Mouse (Mus musculus) limb, embryonic 13.5 days (tissue): ENCODE measurements around the gene Fosl2. TPM values are rescaled to one million over a fixed set of nuclear protein-coding genes. Genes with fewer than 3 reads are reported as not detected.
"Not testable (repeated sequence)": the region's sequence is repeated elsewhere in the genome, so short reads cannot be mapped to it uniquely, and the experiment has no call there.

ENCODE experiments used
- ATAC-seq: fragments of 200-750 bp; cut with Nextera tagmentation; 2 replicates; pipeline ENCODE4 v1.8.0; 2017; ENCODE audit warnings: low read depth, moderate number of reproducible peaks, moderate TSS enrichment; ENCODE audit not compliant: low FRiP score
- H3K27ac ChIP-seq: fragments of 300-500 bp; sonication (generic); 2 replicates; pipeline ENCODE4 v1.5.1; 2015; ENCODE audit warnings: inconsistent platforms, mild to moderate bottlenecking, moderate library complexity
- H3K27me3 ChIP-seq: fragments of 300-500 bp; sonication (generic); 2 replicates; pipeline ENCODE4 v1.6.1; 2015; ENCODE audit warnings: mild to moderate bottlenecking, inconsistent platforms
- H3K36me3 ChIP-seq: fragments of 300-500 bp; sonication (generic); 2 replicates; pipeline ENCODE4 v1.6.1; 2015; ENCODE audit warnings: inconsistent platforms, mild to moderate bottlenecking, moderate library complexity
- H3K4me1 ChIP-seq: fragments of 300-500 bp; sonication (generic); 2 replicates; pipeline ENCODE4 v1.6.1; 2015; ENCODE audit warnings: inconsistent platforms
- H3K4me2 ChIP-seq: fragments of 300-500 bp; sonication (generic); replicated peaks from 2 replicates; pipeline ENCODE4 v1.6.1; 2015; ENCODE audit warnings: inconsistent platforms, mild to moderate bottlenecking, moderate library complexity
- H3K4me3 ChIP-seq: fragments of 300-500 bp; sonication (generic); 2 replicates; pipeline ENCODE4 v1.5.1; 2015; ENCODE audit warnings: moderate library complexity, mild to moderate bottlenecking, inconsistent platforms
- H3K9ac ChIP-seq: fragments of 300-500 bp; sonication (generic); 2 replicates; pipeline ENCODE4 v1.6.1; 2015; ENCODE audit warnings: mild to moderate bottlenecking, inconsistent platforms
- H3K9me3 ChIP-seq: fragments of 300-500 bp; sonication (generic); 2 replicates; pipeline ENCODE4 v1.6.1; 2016; ENCODE audit warnings: inconsistent platforms
- WGBS: fragments of 180-500 bp; shearing (Covaris S2); methylation state at CpG from one replicate; pipeline ENCODE4 v1.1.7; 2015; 5-methylcytosine and 5-hydroxymethylcytosine counted together
- polyA plus RNA-seq: library from polyadenylated mRNA; unstranded; fragments of >200 nt; fragmentation: Nextera tagmentation; extraction: Ambion mirVana; gene quantifications from 2 replicates; pipeline ENCODE4 v1.2.1, GENCODE M21; 2015

Gene Fosl2
- polyA plus RNA-seq, 1 experiment from 2014 or later: 2.5 TPM

DNA sequence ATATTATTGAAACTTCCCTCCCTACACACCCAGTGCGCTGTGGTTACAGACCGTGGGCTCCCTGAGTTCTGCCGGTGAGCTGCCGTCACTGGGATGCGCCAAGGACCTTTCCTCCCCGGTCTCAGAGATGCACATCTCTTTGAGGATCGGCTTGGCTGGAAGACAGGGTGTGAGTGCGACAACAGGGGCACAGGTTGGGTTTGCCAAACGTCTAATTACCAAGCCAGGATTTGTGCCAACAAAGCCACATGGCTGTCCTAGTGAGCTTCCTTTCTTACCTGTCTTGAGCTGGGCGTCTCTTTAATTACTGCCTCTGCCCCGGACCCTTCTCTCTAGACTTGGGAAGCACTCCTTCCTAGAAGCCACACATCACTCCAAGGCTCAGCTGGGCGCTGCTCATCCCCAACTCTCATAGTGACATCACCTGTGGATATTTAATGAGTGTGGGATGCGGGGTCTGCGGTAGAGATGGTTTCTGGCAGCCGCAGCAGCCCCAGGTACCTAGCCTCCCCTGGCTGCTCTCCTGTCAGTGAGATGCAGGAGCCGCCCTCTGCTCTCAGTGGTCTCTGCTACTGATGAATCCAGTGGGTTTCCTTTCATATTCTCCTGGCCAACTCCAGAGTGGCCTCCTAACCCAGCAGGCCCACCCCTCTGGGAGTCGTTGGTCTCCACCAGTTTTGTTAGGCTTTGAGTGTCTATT, 18.3 kb downstream of the Fosl2 start:
- no peak overlapping the region for H3K4me2 ChIP-seq
- ATAC-seq: no peak
- WGBS: 78% methylated on average over 17 of the region's 17 CpGs
- H3K9ac ChIP-seq: no peak overlapping the region
- peaks cover 13% of the 10 kb centered on the region for H3K4me1 ChIP-seq
- H3K27ac ChIP-seq: no peak overlapping the region
- H3K36me3 ChIP-seq: peaks cover 18% of the 10 kb centered on the region
- peaks cover 15% of the 10 kb centered on the region for H3K27me3 ChIP-seq
- H3K9me3 ChIP-seq: no peaks in the 10 kb centered on the region
- no peak overlapping the region for H3K4me3 ChIP-seq

DNA sequence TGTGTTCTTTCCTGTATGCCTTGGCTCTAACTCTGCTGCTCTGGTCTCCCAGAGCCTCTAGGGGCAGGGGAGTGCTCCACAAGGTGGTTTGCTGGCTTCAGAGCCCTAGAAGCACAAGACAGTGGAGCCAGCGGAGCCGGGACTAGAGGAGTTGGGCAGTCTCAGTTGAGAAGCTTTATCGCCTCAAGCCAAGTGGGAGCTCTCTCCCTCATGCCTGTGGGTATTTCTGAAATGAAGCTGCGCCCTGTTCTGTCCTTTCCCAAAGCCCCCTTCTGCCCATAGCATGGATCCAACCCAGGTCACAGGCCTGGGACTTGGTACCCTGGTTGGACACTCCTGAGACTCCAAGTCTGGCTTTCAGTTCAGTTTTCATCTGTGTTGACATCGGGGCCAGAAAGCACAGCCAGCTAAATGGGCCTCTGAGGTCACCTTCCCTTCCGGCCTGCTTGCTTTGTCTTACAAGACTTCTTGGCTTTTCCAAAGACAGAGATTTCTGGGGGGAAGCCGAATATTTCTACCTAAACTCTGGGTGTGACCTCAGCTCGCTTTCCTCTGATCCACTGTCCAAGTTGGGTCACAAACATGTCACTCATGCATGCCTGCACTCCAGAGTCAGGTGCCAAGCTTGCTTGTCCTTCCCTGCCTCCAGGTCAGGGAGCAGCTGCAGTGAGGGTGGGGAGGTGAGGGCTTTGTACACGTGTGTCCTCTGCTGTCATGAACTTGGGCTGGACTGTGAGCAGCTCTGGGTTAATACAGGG, 19.5 kb downstream of the Fosl2 start:
- H3K4me1 ChIP-seq: peaks cover 16% of the 10 kb centered on the region
- no peak overlapping the region for H3K4me3 ChIP-seq
- H3K36me3 ChIP-seq: peaks cover 18% of the 10 kb centered on the region
- H3K9me3 ChIP-seq: no peaks in the 10 kb centered on the region
- H3K27ac ChIP-seq: no peak overlapping the region
- no peak overlapping the region for H3K4me2 ChIP-seq
- ATAC-seq: no peak
- 81% methylated on average over 9 of the region's 9 CpGs for WGBS
- no peak overlapping the region for H3K9ac ChIP-seq
- peaks cover 15% of the 10 kb centered on the region for H3K27me3 ChIP-seq

DNA sequence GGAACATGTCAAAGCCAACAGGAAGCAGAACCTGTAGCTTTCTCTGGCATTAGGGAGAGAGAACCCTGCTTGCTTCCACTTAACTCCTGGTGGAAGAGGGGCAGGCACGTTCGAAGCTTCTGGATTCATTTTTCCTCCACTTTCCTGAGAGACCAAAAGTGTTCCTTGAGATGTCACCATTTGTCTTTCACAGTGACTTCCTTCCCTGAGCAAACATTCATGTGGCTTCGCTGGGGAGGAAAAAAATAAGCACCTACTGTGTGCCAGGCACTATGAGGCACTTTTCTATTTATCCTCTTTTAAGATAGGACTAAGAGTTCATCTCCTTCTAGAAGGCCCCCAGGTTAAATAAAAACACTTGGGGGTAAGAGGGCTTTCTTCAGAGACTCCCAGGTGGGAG, 20.3 kb downstream of the Fosl2 start:
- Histone ChIP-seq H3K36me3 (peaks cover 18% of the 10 kb centered on the region), H3K27ac (no peak overlapping the region), H3K9ac (no peak overlapping the region), H3K4me3 (no peak overlapping the region), H3K9me3 (no peaks in the 10 kb centered on the region), H3K27me3 (peaks cover 15% of the 10 kb centered on the region), H3K4me2 (no peak overlapping the region), H3K4me1 (peaks cover 18% of the 10 kb centered on the region)
- WGBS: 77% methylated on average over 3 of the region's 3 CpGs
- ATAC-seq: no peak

DNA sequence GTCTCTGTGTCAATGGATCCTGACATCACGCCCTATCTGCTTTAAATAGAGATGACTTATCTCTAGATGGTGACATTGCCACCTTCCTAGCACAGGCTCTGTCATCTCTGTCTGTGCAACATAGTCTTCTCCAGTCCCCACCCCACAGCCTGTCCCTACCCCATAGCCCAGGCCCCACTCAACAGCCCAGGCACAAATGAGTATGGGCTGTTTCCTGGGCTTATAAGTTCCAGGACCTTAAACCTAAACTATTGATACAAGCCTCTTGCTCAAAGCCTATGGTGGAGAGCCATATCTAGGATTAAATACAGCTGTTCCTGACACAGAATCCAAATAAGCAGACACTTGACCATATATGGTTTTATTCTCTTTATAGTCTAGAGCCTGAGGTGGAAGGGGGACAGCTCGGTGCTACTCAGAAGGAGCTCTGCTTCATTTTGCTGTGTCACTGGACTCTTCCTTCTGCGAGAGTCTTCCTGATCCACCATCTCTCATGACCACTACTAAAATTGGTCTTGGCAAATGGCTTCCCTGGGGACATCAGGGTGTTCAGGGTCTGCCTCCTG, 28.0 kb downstream of the Fosl2 start:
- Histone ChIP-seq H3K4me1 (0 out of 2 replicates have a peak, but pooled peaks cover 5% of the 10 kb centered on the region), H3K9me3 (no peaks in the 10 kb centered on the region), H3K4me3 (no peak overlapping the region), H3K36me3 (no peaks in the 10 kb centered on the region), H3K4me2 (no peak overlapping the region), H3K27me3 (no peaks in the 10 kb centered on the region), H3K9ac (no peak overlapping the region), H3K27ac (no peak overlapping the region)
- 86% methylated on average over 3 of the region's 3 CpGs for WGBS
- ATAC-seq: no peak

GRCm38 (mm10) chr5:32172188-32172587, 36.6 kb downstream of the Fosl2 start:
- Histone ChIP-seq H3K9ac (no peak overlapping the region), H3K27me3 (no peaks in the 10 kb centered on the region), H3K36me3 (no peaks in the 10 kb centered on the region), H3K4me1 (no peaks in the 10 kb centered on the region), H3K9me3 (no peaks in the 10 kb centered on the region), H3K27ac (no peak overlapping the region), H3K4me2 (no peak overlapping the region), H3K4me3 (no peak overlapping the region)
- WGBS: 74% methylated on average over 2 of the region's 2 CpGs
- ATAC-seq: no peak

DNA sequence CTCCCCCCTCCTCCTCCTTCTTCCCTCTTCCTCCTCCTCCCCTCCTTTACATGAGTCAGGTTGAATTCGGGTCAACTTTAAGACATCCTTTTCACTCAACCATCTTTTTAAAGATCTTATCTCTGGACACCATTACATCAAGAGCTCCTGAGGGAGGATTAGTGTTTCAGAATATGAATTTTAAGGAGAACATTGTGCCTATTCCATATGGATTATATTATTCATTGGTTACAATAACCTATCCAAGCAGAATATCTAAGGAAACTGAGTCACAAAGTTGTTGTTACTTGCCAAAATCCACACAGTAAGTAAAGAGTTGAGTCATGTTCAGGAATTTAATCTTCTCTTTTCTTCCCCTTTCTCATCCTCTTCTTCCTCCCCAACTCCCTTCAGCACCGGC, 41.2 kb downstream of the Fosl2 start:
- no peaks in the 10 kb centered on the region for H3K36me3 ChIP-seq
- H3K4me1 ChIP-seq: no peaks in the 10 kb centered on the region
- H3K27ac ChIP-seq: no peak overlapping the region
- H3K4me3 ChIP-seq: no peak overlapping the region
- no peak overlapping the region for H3K4me2 ChIP-seq
- ATAC-seq: no peak
- no peak overlapping the region for H3K9ac ChIP-seq
- H3K9me3 ChIP-seq: no peaks in the 10 kb centered on the region
- 86% methylated on average over 2 of the region's 2 CpGs for WGBS
- no peaks in the 10 kb centered on the region for H3K27me3 ChIP-seq

- H3K9ac ChIP-seq: no peak overlapping the region
- no peak for ATAC-seq
- no peak overlapping the region for H3K4me3 ChIP-seq
- no peaks in the 10 kb centered on the region for H3K4me1 ChIP-seq
- WGBS: 62% methylated on average over 4 of the region's 4 CpGs
- H3K4me2 ChIP-seq: no peak overlapping the region
- H3K27ac ChIP-seq: no peak overlapping the region
- no peaks in the 10 kb centered on the region for H3K27me3 ChIP-seq
- no peaks in the 10 kb centered on the region for H3K9me3 ChIP-seq
- H3K36me3 ChIP-seq: no peaks in the 10 kb centered on the region
Measured at GRCm38 (mm10) chr5:32177737-32178136, 42.1 kb downstream of the Fosl2 start.

DNA sequence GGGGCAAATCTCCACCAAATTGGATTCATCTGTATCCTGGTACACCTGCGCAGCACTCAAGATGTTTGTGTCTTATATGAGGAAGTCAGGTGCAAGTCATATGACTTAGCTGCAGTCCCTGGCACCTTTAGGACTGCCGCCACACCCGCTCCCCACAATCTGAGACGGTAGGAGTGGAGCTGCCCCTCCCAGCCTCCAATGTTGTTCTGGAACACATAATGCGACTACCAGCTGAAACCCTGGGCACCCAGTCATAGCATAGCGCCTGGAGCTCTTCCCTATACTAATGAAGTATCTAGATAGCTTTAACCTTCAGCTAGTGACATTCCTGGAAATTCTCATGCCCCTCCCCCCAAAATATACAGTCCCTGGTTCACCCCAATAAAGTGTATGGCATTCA, 43.1 kb downstream of the Fosl2 start:
- ATAC-seq, H3K27ac ChIP-seq, H3K36me3 ChIP-seq, H3K9me3 ChIP-seq, H3K4me3 ChIP-seq, H3K27me3 ChIP-seq, H3K4me1 ChIP-seq, H3K4me2 ChIP-seq, H3K9ac ChIP-seq: not testable (repeated sequence)
- 70% methylated on average over 5 of the region's 6 CpGs for WGBS

GRCm38 (mm10) chr5:32182885-32183629, 47.5 kb downstream of the Fosl2 start:
- Histone ChIP-seq H3K9ac (no peak overlapping the region), H3K4me1 (no peaks in the 10 kb centered on the region), H3K27me3 (no peaks in the 10 kb centered on the region), H3K4me2 (no peak overlapping the region), H3K9me3 (no peaks in the 10 kb centered on the region), H3K27ac (no peak overlapping the region), H3K4me3 (no peak overlapping the region), H3K36me3 (no peaks in the 10 kb centered on the region)
- no peak for ATAC-seq
- 55% methylated on average over 4 of the region's 4 CpGs for whole genome bisulfite sequencing

DNA sequence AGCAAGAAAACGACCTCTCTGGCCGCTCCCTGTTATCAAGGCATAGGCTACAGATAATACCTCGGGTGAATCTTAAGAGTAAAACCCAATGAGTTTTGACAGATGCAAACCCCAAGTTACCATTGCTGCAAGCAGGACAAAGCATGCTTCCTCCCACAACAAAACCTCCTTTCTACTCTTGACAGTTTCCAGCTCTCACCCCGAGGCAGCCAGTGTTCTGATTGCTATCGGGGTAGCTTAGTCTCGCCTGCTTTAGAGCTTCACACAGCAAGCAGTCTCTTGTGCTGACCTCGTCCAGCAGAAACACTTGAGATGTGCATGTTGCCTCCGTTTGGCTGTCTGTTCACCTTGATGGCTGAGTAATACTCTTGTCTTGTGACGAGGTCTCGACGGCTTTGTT, 52.1 kb downstream of the Fosl2 start:
- Histone ChIP-seq H3K4me2 (no peak overlapping the region), H3K9ac (no peak overlapping the region), H3K27me3 (no peaks in the 10 kb centered on the region), H3K4me3 (no peak overlapping the region), H3K36me3 (no peaks in the 10 kb centered on the region), H3K27ac (no peak overlapping the region), H3K4me1 (no peaks in the 10 kb centered on the region), H3K9me3 (no peaks in the 10 kb centered on the region)
- ATAC-seq: no peak
- 59% methylated on average over 11 of the region's 11 CpGs for WGBS

DNA sequence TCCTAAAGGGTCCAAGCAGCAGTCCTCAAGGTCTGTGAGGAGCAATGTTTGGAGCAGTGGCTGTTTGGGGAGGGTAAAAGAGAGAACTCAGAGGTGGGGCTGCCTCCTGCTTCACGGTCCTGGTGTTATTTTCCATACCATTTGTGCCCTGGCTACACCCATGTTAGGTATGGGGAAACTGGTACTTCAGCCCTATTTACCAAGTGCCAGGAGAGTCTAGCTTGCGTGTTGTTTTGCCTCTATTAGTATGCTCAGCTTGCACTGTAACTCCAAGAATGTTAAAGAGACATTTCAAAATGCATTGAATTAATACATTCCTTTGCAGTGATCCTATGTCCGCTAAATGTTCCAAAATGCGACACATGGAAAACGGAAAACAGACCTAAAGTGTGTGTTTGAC, 55.7 kb downstream of the Fosl2 start:
- no peak overlapping the region for H3K27ac ChIP-seq
- no peaks in the 10 kb centered on the region for H3K4me1 ChIP-seq
- no peak overlapping the region for H3K9ac ChIP-seq
- H3K36me3 ChIP-seq: no peaks in the 10 kb centered on the region
- H3K4me3 ChIP-seq: no peak overlapping the region
- ATAC-seq: no peak
- no peak overlapping the region for H3K4me2 ChIP-seq
- no peaks in the 10 kb centered on the region for H3K9me3 ChIP-seq
- 85% methylated on average over 5 of the region's 5 CpGs for WGBS
- H3K27me3 ChIP-seq: no peaks in the 10 kb centered on the region
